Mouse (Mus musculus): ENCODE results near the gene Gm2a.
"Not testable (repeated sequence)": the region's sequence is repeated elsewhere in the genome, so short reads cannot be mapped to it uniquely, and the experiment has no call there.

Gm2a gene

DNA sequence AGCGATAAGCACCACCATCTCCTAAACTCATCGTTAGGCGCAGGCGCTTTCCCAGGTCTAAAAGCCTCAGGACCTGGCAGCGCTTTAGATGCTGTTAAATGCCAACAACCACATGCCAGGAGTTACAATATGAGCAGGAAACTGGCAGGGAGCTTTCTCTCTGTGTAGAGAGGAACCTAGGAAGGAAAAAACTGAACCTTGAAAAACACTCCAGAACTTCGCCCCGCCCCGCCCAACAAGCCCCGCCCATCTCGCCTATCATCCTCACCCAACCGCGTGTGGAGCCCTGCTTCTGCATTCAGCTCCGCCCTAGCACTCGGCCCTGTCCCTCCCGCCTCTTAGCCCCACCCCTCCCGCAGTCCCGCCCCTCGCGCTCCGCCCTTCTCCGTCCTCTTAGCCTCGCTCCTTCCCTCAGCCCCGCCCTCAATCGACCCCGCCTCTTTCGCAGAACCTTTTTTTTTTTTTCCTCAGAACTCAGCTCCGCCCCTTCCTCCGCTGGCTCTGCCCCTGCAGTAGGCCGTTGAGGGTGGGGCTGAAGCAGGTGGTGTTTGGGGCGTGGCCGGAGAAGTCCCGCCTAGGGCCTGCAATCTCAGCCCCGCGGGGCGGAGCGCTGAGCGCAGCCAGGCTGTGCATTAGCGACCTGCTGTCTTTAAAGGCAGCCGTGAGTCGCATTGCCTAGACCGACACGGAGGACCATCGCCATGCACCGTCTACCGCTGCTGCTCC, at the start of gene Gm2a:
Gene Gm2a, plus strand, starts transcription at position 653 of the 726 bp plus-strand sequence.
- DNase-seq (ENCODE audit: low spot score in 2 of 2): peak; percentile 82 to 88

DNA sequence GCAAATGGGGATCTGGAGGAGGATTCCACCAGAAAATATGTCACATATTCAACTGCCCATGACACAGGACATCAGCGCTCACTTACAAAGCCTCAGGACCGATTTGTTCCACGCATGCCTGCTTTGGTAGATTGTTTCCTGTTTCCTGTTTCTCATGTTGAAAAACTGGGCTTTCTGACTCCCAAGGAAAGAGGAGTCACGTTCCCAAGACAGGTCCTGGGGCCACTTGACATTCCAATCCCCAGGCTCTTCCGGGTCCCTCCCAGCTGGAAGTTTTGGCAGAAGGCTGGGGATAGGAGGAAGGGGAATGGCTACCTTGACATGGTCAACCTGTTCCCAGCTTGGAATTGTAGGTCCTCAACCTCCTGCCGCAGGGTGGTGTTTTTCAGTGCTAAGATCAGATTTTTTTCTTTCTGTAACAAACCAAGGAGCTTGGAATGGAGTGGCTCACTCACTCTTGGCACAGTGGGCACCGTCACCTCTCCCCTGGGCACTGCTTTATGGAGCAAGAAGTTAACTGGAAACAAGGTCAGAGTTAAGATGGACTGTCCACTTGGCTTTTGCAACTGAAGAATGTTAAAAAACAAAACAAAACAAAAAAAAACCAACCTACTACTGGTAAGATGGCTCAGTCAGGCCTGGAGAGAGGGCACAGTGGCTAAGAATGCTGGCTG, 46.9 kb upstream of the Gm2a start:
- no peak for DNase-seq (ENCODE audit: low spot score in 2 of 2)

DNA sequence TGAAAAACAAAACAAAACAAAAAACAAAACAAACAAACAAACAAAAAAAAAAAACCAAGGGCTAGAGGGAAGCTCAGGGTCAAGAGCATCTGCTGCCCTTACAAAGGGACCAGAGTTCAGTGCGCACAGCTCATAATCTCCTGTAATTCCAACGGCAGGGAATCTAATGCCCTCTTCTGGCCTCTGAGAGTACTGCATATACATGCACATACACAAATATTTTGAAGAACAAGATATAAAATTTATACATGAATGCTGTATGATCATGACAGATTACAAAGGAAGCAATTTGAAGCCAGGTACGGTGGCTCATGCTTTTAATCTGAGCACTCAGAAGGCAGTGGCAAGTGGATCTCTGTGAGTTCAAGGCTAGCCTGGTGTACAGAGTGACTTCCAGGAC, 40.4 kb upstream of the Gm2a start:
- no peak for DNase-seq (ENCODE audit: low spot score in 2 of 2)

DNA sequence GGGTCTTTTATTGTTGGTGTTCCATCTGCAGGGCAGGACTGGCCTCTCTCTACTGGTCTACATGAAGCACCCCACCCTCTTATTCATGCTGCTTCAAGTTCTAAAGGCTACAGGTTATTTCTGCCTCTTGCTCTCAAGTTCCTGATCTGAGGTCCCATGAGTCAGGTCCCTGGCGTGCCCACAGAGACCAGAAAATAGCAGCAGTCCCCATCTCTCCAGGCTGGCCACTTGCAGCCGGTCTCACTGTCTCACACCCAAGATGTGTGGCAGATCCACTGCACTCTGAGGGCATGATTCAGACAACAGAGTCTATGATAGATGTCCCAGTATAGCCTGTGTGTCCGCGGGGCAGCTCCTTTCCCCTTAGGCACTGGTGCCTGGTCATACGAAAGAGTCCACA, 37.1 kb upstream of the Gm2a start:
- DNase-seq (ENCODE audit: low spot score in 2 of 2): no peak

DNA sequence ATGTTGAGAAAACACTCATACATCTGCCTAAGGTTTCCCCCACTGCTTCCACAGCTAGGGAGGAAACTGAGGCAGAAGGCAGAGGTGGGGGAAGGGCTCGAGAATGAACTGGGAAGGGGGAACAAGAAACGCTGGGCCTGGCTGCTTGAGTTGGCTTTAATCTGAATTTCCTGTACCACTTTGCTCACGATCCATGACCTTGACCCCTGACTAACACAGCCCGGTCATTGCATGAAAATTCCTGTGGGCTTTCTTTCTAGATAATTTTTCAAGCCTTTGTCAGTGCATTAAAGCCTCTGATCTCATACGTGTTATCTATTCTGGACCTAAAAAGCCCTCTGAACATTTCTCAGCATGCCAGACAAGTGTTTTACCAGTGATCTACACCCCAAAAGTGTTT, 35.1 kb upstream of the Gm2a start:
- DNase-seq (ENCODE audit: low spot score in 2 of 2): no peak

DNA sequence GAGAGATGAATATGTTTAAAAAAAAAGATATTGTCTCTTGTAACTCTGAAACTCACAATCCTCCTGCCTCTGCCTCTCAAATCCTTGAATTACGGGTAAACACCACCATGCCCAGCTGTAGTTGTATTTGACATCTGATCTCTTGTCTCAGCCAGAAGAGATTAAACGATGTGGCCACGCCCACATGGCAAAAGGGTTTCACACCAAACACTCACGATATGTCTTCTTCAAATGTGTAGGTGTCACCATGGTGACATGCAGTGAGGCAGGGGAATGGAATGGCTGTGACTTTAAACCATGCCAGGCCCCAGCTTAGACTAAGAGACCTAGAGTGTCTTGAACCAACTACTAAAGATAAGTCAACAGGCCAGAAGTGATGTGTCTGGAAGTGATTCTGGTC, 31.0 kb upstream of the Gm2a start:
- no peak for DNase-seq (ENCODE audit: low spot score in 2 of 2)

DNA sequence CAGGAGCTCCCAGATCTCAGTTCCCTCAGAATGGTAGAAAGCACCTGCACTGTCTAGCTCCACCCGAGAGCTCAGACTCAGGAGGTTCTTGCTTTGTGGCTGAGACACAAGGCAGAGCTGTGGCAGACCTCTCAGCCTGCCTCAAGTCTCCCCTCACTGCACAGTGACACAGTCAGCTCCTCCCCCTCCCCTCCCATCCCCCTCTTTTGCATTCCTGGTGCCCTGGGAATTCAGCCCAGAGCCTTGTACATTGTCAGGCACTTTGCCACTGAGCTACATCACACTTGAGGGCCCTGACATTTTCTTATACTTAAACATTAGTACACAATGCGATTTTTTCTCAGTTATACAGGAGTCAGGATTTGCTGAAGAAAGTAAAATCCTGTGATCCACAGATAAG, 28.9 kb upstream of the Gm2a start:
- no peak for DNase-seq (ENCODE audit: low spot score in 2 of 2)

DNA sequence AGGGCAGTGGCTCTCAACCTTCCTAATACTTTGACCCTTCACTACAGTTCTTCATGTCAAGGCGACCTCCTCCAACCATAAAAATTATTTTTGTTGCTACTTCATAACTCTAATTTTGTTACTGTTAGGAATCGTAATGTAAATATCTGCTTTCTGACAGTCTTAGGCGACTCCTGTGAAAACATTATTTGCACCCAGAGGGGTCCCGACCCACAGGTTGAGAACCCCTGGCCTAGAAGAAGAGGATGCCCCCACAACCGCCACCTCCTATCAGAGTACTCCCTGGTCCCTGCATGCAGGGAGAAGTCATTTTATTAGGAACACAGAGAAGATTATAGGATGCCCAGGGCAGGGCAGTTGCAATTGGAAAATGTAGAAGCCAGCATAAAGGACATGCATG, 26.6 kb upstream of the Gm2a start:
- DNase-seq (ENCODE audit: low spot score in 2 of 2): no peak

DNA sequence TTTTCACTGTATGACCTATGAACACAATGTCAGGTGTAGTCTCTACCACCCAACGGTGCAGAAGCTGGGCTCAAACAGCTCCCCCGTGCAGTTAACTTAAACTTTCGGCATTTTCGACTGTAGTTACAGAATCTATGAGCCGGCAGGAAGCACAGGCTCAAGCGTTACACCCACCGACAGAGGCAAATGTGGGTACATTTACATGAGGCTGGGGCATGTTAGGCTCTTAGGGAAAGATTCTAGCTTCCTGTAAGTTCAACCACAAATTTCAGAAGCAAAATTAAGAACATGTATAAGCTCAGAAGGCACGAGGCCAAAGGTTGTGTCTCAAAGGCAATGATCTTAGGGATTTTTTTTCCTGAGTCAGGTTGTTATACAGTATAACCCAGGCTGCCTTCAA, 25.4 kb upstream of the Gm2a start:
- no peak for DNase-seq (ENCODE audit: low spot score in 2 of 2)

DNA sequence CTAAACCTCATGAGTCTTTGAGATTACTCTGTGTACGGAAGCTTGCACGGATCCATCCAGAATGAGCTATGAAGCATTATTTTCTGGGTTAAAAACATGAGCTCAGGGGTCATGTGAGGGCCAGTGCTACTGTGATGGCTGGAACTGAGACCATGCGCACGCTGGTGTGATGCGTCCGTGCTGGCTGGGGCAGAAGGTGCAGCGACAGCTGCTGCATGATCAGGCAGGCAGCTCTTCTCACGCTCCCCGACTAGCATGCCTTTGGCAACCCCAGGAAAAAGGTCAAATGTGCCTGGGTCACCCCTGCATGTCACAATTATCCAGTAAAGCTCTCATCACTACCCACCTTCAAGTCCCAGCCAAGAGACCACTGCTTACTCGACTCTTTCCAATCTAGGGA, 24.7 kb upstream of the Gm2a start:
- no peak for DNase-seq (ENCODE audit: low spot score in 2 of 2)

DNA sequence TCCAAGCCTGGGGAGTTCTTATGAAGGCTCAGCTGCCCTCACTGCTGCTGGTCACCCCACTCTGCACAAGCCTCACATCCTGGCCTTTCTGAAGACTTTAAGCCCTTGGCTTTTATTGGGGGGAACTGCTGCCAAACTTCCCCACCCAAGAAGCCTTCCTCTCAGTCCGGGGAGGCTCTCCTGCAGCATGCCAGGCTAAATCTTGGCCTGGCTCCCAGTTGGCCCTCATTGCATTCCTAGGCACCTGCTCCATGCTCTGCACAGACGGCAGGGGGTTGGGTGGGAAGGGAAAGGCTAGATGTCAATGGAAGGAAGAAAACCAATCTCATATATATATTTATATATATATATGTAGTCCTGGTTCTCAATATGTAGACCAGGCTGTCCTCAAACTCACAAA, 22.3 kb upstream of the Gm2a start:
- DNase-seq (ENCODE audit: low spot score in 2 of 2): no peak

DNA sequence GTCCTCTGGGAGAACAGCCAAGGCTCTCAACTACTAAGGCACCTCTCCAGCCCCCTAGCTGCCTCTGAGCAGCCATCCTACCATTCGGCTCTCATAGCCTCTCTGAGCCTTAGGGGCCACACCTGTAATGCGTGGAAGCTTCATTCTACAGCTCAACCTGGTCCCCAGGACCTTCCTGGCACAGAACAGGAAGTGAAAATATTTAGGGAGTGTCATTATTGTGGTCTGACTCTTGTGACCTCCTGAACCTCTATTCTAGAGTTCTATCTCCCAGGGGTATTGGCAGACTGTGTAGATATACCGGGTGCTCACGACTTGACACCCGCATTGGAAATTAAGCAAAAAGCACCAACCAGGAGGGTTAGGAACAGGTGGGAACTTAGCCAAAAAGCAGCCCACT, 21.7 kb upstream of the Gm2a start:
- DNase-seq (ENCODE audit: low spot score in 2 of 2): no peak

DNA sequence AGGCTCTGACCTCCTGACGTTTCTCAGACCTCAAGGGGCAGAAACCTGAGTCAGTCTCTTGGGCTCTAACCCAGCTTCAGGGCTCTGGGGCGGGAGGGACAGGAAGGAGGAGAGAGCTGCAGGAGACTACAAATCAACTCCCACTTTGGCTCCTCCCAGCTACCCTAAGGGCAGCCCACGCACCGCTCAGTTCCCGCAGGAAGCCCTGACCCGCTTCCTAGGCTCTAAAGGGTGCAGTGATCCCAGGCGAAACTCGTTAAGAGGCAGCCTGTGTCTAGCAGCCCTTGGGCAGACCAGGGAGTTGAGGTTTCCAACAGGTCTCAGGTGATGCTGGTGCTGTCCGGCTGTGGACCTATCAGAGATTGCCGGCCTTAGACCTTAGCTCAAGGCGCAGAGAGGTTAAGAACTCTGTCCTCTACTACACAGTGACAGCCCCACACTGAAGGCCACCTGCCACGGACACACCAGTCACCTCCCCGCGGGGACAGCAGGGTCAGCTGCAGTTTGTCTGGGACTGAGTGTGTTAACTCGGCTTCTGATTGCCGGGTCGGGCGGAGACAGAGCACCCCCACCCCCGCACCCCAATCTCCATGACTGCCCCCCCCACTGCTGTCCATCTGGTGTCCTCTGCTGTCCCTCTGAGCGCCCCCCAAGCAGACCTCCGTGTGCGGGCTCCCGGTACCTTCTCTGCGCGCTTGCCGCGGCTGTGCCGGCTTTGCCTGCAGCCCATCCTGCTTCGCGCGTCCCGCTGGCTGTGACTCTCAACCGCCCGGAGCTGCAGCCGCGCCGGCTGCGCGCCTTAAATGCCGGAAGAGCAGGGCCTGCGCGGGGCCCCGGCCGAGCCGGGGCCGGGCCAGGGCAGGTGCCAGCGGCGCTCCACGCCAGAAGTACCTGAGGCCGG, 20.3 kb upstream of the Gm2a start, which contains the start of gene Ccdc69:
Gene Ccdc69, minus strand, starts transcription at position 801 of the 901 bp plus-strand sequence.
- peak; percentile 26 to 49 for DNase-seq (ENCODE audit: low spot score in 2 of 2)

DNA sequence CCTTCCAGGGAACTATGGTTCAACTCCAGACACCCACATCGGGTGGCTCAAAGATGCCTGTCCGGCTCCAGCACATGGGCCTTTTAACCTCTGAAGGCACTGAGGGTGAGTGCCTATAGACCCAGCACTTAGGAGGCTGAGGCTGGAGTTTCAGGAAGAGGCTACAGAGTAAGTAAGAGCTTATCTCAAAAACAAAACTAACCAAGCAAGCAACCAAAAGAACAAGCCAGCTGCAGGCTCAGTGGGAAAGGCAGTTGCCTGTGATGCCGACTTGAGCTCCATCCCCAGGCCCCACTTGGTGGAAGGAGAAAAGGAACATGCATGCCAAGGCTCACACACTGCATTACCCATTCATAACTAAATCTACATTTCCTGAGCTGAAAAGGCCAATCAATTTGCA, 19.4 kb upstream of the Gm2a start:
- DNase-seq (ENCODE audit: low spot score in 2 of 2): no peak

DNA sequence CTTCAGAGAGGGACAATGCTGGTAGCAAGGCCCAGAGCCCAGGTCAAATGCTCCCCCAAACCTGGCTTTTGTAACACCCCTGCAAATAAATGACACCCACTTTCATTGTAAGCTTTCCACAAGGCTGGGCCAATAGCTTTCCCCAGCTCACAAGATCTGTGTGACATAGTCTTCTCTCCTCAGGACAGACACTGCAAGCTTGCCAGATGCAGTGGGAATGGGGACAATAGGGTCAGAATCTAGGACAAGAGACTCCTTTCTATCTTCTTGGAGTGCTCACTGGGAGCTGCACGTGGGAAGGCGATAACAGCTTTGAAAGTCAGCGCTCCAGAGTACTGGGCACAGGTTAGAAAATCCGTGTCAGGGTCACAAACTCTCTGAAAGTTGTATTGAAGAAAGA, 18.7 kb upstream of the Gm2a start:
- no peak for DNase-seq (ENCODE audit: low spot score in 2 of 2)

DNA sequence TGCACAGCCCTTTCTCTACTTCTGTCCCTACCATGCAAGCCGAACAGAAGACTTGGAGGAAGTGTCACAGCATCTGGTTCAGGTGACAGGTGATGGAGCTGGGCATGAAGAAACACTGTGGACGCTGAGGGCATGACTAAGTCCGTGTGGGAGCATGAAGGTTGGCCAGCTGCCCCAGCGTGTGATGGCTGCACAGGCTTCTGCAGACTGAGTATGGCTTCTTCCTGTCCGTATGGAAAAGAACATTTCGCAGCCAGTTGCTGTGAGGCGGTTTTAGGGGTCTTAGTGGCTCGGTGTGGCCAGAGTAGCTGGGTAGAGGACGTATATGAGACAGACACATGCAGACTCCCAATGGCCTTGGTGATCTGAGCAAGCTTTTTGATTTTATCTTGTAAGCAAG, 16.7 kb upstream of the Gm2a start:
- DNase-seq (ENCODE audit: low spot score in 2 of 2): no peak

DNA sequence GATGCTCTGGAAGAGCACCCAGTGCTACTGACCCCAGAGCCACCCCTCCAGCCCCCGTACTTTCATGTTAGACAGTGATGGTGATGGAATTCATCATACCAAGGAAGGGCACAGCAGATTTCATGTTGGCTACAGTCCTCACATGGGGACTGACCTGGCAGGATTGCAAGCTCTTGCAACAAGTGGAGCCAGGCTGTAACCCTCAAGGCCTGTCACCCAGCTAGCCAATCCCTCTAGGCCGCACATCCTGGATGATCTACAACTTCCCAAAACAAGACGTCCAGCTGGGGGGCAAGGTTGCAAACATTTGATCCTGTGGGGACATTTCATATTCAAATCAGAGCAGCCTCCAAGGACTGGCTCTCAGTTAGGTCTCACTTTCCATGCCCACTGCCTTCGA, 13.3 kb upstream of the Gm2a start:
- no peak for DNase-seq (ENCODE audit: low spot score in 2 of 2)

DNA sequence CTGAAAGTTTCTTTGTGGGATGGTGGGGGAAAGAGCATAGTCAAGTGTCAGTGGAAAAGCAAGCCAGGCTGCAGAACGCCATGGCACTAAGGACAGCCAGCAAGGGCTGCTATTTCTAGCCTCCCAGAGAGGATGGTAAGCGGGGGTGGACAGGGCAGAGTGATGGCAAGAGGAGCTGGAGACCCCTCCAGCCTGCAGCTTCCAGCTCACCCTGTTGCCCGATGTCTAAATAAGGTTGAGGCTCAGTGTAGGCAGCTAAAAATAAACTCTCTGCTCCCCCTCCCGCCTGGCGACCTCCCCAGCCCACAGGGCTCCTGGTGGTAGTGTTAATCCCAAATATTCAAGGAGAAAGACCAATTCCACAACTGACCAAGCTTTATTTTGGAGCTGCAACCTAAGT, 12.5 kb upstream of the Gm2a start:
- no peak for DNase-seq (ENCODE audit: low spot score in 2 of 2)

DNA sequence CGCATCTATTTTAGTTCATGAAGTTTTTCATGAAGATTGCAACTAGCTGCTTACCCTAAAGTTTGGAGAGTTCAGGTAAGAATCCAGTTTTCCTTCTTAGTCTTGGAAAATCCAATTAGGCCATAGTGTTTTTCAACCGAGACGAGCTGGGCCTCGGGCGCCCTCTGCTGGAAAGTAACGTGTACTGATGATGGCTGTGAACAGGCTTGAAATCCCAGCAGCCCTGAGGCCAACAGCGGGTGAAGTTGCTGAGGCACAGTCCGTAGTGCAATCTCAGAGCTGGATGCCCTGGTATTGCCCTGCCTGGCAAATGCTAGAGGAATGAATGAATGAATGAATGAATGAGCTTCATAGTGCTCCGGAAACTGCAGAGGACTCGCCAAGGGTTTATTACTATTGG, 10.9 kb upstream of the Gm2a start:
- DNase-seq (ENCODE audit: low spot score in 2 of 2): peak in 1 of 2 experiments; percentile 39

DNA sequence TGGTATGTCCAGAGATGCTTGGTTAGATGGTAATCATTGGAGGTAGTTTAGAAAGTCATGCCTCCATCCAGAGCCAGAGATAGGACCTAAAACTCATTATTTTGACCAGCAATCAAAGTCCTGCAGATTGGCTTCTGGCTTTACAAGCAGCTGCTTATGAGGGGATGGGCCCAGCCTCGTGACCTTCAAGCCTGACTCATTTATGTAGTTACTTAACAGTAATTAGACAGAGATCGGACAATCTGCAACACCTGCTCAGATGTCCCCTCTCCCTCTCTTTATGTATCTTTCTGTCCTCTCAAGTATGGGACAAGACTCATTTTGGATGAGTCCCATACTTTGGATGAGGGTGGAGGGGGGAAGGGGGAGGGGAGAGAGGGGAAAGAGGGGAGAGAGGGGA, 8.0 kb upstream of the Gm2a start:
- no peak for DNase-seq (ENCODE audit: low spot score in 2 of 2)

DNA sequence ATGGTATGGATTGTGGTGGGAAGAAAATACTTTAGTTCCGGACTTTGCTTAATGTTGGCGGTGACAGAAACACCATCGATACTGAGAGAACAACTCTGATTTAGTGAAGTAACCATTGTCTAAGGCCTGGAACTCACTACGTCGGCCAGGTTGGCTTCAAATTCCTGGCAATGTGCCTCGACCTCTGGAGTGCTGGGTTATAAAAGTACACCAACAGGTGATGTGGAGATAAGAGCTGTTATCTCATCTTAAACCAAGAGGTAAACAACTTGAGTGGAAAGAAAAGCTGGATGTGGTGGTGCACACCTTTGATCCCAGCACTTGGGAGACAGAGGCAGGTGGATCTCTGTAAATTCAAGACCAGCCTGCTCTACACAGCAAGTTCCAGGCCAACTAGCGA, 4.8 kb upstream of the Gm2a start:
- DNase-seq (ENCODE audit: low spot score in 2 of 2): no peak

DNA sequence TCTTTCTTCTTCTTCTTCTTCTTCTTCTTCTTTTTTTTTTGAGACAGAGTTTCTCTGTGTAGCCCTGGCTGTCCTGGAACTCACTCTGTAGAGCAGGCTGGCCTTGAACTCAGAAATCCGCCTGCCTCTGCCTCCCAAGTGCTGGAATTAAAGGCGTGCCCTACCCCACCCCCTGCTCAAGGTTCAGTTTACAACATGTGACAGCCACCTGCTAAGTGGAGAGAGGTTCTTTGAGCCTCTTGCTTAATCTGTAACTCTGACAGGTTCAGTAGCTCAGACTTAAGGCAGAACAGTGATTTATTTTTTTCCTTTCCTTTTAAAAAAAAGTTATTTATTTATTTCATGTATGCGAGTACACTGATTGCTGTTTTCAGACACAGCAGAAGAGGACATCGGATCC, 1.6 kb upstream of the Gm2a start:
- DNase-seq (ENCODE audit: low spot score in 2 of 2): not testable (repeated sequence)

Measured in spleen, postnatal 14 days (tissue).